Mouse (Mus musculus): ENCODE results near the gene Myo1a. TPM values are rescaled to one million over a fixed set of nuclear protein-coding genes. Genes with fewer than 3 reads are reported as not detected.
"Not testable (repeated sequence)": the region's sequence is repeated elsewhere in the genome, so short reads cannot be mapped to it uniquely, and the experiment has no call there.

Myo1a gene
- polyA plus RNA-seq (2015; fragmentation: Nextera tagmentation; extraction: Ambion mirVana), result 0.19 and 0.39 TPM in 2 replicates

- no peak within 1 kb of the TSS for H3K4me3 ChIP-seq (ENCODE audit: low read length)
- no peak for ATAC-seq (ENCODE audit: low read depth)
- H3K27ac ChIP-seq (ENCODE audit: low read length), result no peak within 1 kb of the TSS
- no peak within 1 kb of the TSS for H3K9ac ChIP-seq (ENCODE audit: low read length)
- no peaks in the 10 kb centered on the region for H3K36me3 ChIP-seq (ENCODE audit: control insufficient read depth, insufficient read depth, low read length)
- H3K9me3 ChIP-seq (ENCODE audit: control insufficient read depth, low read length), result no peaks in the 10 kb centered on the region
- 53% methylated on average over 2 of the region's 2 CpGs for WGBS
- H3K4me2 ChIP-seq (ENCODE audit: low read depth, low read length), result no peak within 1 kb of the TSS
- no peaks in the 10 kb centered on the region; the same call in 1 of the 2 replicates for H3K4me1 ChIP-seq (replicated peaks; ENCODE audit: control insufficient read depth, insufficient read depth, low read length)
- no peaks in the 10 kb centered on the region for H3K27me3 ChIP-seq (ENCODE audit: control insufficient read depth, insufficient read depth, low read depth, low read length)
These were observed at the start of gene Myo1a for GRCm38 (mm10) chr10:127704766-127705220. Gene Myo1a (plus strand): TSS chr10:127705170.

DNA sequence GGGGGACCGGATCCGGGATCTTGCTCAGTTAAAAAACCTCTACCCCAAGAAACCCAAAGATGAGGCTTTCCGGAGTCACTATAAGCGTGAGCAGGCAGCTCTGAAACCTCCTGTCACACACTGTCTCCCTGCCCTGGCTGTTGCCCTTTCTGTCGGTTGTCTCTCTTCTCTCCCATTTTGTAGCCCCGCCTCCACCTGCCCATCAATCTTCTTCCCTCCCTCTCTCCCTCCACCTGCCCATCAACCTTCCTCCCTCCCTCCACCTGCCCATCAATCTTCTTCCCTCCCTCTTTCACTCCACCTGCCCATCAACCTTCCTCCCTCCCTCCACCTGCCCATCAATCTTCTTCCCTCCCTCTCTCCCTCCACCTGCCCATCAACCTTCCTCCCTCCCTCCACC, 47.4 kb upstream of the Myo1a start:
- peaks cover 29% of the 10 kb centered on the region for H3K4me1 ChIP-seq (replicated peaks; ENCODE audit: control insufficient read depth, insufficient read depth, low read length)
- 64% methylated on average over 6 of the region's 6 CpGs for WGBS
- not testable (repeated sequence) for H3K27me3 ChIP-seq (ENCODE audit: control insufficient read depth, insufficient read depth, low read depth, low read length); H3K9me3 ChIP-seq (ENCODE audit: control insufficient read depth, low read length); H3K4me2 ChIP-seq (ENCODE audit: low read depth, low read length); H3K9ac ChIP-seq (ENCODE audit: low read length); H3K4me3 ChIP-seq (ENCODE audit: low read length); H3K27ac ChIP-seq (ENCODE audit: low read length); ATAC-seq (ENCODE audit: low read depth)
- H3K36me3 ChIP-seq (ENCODE audit: control insufficient read depth, insufficient read depth, low read length), result peaks cover 34% of the 10 kb centered on the region

GRCm38 (mm10) chr10:127658076-127658475, 46.9 kb upstream of the Myo1a start:
- Histone ChIP-seq H3K4me1 (replicated peaks; ENCODE audit: control insufficient read depth, insufficient read depth, low read length) (peaks cover 30% of the 10 kb centered on the region), H3K27me3 (ENCODE audit: control insufficient read depth, insufficient read depth, low read depth, low read length) (no peaks in the 10 kb centered on the region), H3K4me2 (ENCODE audit: low read depth, low read length) (no peak overlapping the region), H3K9ac (ENCODE audit: low read length) (no peak overlapping the region), H3K27ac (ENCODE audit: low read length) (no peak overlapping the region), H3K9me3 (ENCODE audit: control insufficient read depth, low read length) (no peaks in the 10 kb centered on the region), H3K4me3 (ENCODE audit: low read length) (no peak overlapping the region), H3K36me3 (ENCODE audit: control insufficient read depth, insufficient read depth, low read length) (peaks cover 36% of the 10 kb centered on the region)
- no peak for ATAC-seq (ENCODE audit: low read depth)
- 22% methylated on average over 6 of the region's 6 CpGs for WGBS

DNA sequence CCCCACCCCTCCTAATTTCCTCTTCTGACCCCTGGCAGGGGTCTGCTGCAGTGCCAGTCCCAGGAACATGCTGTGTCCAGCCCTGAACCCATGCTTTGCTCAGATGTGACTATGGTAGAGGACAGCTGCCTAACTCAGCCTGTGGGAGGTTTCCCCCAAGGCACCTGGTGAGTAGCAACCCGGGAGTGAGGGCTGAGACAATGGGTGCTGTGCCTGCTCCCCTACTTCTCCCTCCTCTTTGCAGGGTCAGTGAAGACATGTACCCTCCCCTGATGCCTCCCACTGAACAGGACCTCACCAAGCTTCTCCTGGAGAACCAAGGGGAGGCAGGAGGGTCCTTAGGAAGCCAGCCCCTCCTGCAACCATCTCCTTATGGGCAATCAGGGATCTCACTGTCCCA, 45.4 kb upstream of the Myo1a start:
- Histone ChIP-seq H3K9ac (ENCODE audit: low read length) (no peak overlapping the region), H3K4me2 (ENCODE audit: low read depth, low read length) (no peak overlapping the region), H3K9me3 (ENCODE audit: control insufficient read depth, low read length) (no peaks in the 10 kb centered on the region), H3K4me3 (ENCODE audit: low read length) (no peak overlapping the region), H3K27me3 (ENCODE audit: control insufficient read depth, insufficient read depth, low read depth, low read length) (no peaks in the 10 kb centered on the region), H3K27ac (ENCODE audit: low read length) (no peak overlapping the region), H3K4me1 (replicated peaks; ENCODE audit: control insufficient read depth, insufficient read depth, low read length) (peaks cover 41% of the 10 kb centered on the region), H3K36me3 (ENCODE audit: control insufficient read depth, insufficient read depth, low read length) (peaks cover 36% of the 10 kb centered on the region)
- ATAC-seq (ENCODE audit: low read depth), result no peak
- WGBS, result 88% methylated on average over 1 of the region's 1 CpGs

- peak overlapping the region; percentile 67 for H3K9ac ChIP-seq (ENCODE audit: low read length)
- peak overlapping the region; percentile 62 for H3K4me2 ChIP-seq (ENCODE audit: low read depth, low read length)
- H3K4me1 ChIP-seq (replicated peaks; ENCODE audit: control insufficient read depth, insufficient read depth, low read length), result peaks cover 51% of the 10 kb centered on the region
- no peaks in the 10 kb centered on the region for H3K27me3 ChIP-seq (ENCODE audit: control insufficient read depth, insufficient read depth, low read depth, low read length)
- no peaks in the 10 kb centered on the region for H3K9me3 ChIP-seq (ENCODE audit: control insufficient read depth, low read length)
- 20% methylated on average over 14 of the region's 14 CpGs for WGBS
- peak overlapping the region; percentile 98 for H3K27ac ChIP-seq (ENCODE audit: low read length)
- ATAC-seq (ENCODE audit: low read depth), result no peak
- H3K36me3 ChIP-seq (ENCODE audit: control insufficient read depth, insufficient read depth, low read length), result peaks cover 23% of the 10 kb centered on the region
- H3K4me3 ChIP-seq (ENCODE audit: low read length), result peak overlapping the region; percentile 39
These were observed 43.6 kb upstream of the Myo1a start for GRCm38 (mm10) chr10:127661291-127661914.

GRCm38 (mm10) chr10:127661915-127662663, 42.9 kb upstream of the Myo1a start:
- Histone ChIP-seq H3K36me3 (ENCODE audit: control insufficient read depth, insufficient read depth, low read length) (peaks cover 19% of the 10 kb centered on the region), H3K4me2 (ENCODE audit: low read depth, low read length) (peak overlapping the region; percentile 62), H3K9me3 (ENCODE audit: control insufficient read depth, low read length) (no peaks in the 10 kb centered on the region), H3K4me1 (replicated peaks; ENCODE audit: control insufficient read depth, insufficient read depth, low read length) (peaks cover 51% of the 10 kb centered on the region), H3K4me3 (ENCODE audit: low read length) (peak overlapping the region; percentile 39), H3K9ac (ENCODE audit: low read length) (peak overlapping the region; percentile 67), H3K27ac (ENCODE audit: low read length) (peak overlapping the region; percentile 98), H3K27me3 (ENCODE audit: control insufficient read depth, insufficient read depth, low read depth, low read length) (no peaks in the 10 kb centered on the region)
- ATAC-seq (ENCODE audit: low read depth), result peak; percentile 59
- WGBS, result 5% methylated on average over 16 of the region's 16 CpGs

- Histone ChIP-seq H3K4me2 (ENCODE audit: low read depth, low read length) (peak overlapping the region; percentile 62), H3K9ac (ENCODE audit: low read length) (peak overlapping the region; percentile 67), H3K36me3 (ENCODE audit: control insufficient read depth, insufficient read depth, low read length) (peaks cover 19% of the 10 kb centered on the region), H3K4me3 (ENCODE audit: low read length) (peak overlapping the region; percentile 39), H3K27ac (ENCODE audit: low read length) (peak overlapping the region; percentile 98), H3K4me1 (replicated peaks; ENCODE audit: control insufficient read depth, insufficient read depth, low read length) (peaks cover 51% of the 10 kb centered on the region), H3K27me3 (ENCODE audit: control insufficient read depth, insufficient read depth, low read depth, low read length) (no peaks in the 10 kb centered on the region), H3K9me3 (ENCODE audit: control insufficient read depth, low read length) (no peaks in the 10 kb centered on the region)
- no peak for ATAC-seq (ENCODE audit: low read depth)
- 22% methylated on average over 19 of the region's 19 CpGs for WGBS
These were observed 42.2 kb upstream of the Myo1a start for GRCm38 (mm10) chr10:127662666-127663253.

GRCm38 (mm10) chr10:127663590-127663989, 41.4 kb upstream of the Myo1a start:
- Histone ChIP-seq H3K9me3 (ENCODE audit: control insufficient read depth, low read length) (no peaks in the 10 kb centered on the region), H3K4me2 (ENCODE audit: low read depth, low read length) (peak overlapping the region; percentile 80; the same call in 1 of the 2 replicates), H3K27ac (ENCODE audit: low read length) (peak overlapping the region; percentile 98), H3K4me1 (replicated peaks; ENCODE audit: control insufficient read depth, insufficient read depth, low read length) (peaks cover 54% of the 10 kb centered on the region), H3K9ac (ENCODE audit: low read length) (0 out of 2 replicates have a peak overlapping the region, but pooled peaks have one; percentile 34), H3K4me3 (ENCODE audit: low read length) (no peak overlapping the region), H3K36me3 (ENCODE audit: control insufficient read depth, insufficient read depth, low read length) (peaks cover 19% of the 10 kb centered on the region), H3K27me3 (ENCODE audit: control insufficient read depth, insufficient read depth, low read depth, low read length) (no peaks in the 10 kb centered on the region)
- WGBS, result 24% methylated on average over 5 of the region's 5 CpGs
- no peak for ATAC-seq (ENCODE audit: low read depth)

DNA sequence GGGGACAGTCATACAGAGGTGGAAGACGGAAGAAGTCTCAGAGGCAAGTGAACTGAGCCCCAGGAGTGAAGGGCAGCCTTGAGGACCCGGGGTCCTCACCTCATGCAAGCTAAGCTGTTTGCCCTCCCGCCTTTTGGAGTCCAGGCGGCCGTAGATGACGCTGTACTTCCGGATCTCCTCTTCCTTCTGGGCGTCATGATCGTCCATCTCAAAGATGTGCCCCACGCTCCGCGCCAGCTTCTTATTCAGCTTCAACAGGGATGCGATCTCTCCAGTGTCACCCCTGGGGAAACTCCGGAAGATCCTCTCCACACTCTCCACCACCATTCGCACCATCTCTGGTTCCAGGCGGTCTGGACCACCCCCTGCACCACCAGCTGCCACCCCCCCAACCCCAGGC, 40.8 kb upstream of the Myo1a start:
- peaks cover 56% of the 10 kb centered on the region for H3K4me1 ChIP-seq (replicated peaks; ENCODE audit: control insufficient read depth, insufficient read depth, low read length)
- peaks cover 19% of the 10 kb centered on the region for H3K36me3 ChIP-seq (ENCODE audit: control insufficient read depth, insufficient read depth, low read length)
- 39% methylated on average over 16 of the region's 16 CpGs for WGBS
- H3K9ac ChIP-seq (ENCODE audit: low read length), result peak overlapping the region; percentile 97
- no peak for ATAC-seq (ENCODE audit: low read depth)
- no peaks in the 10 kb centered on the region for H3K9me3 ChIP-seq (ENCODE audit: control insufficient read depth, low read length)
- no peaks in the 10 kb centered on the region for H3K27me3 ChIP-seq (ENCODE audit: control insufficient read depth, insufficient read depth, low read depth, low read length)
- H3K4me3 ChIP-seq (ENCODE audit: low read length), result peak overlapping the region; percentile 92; the same call in 1 of the 2 replicates
- peak overlapping the region; percentile 80 for H3K4me2 ChIP-seq (ENCODE audit: low read depth, low read length)
- peak overlapping the region; percentile 98 for H3K27ac ChIP-seq (ENCODE audit: low read length)

Measured in lung, embryonic 16.5 days (tissue).